Mouse (Mus musculus) lung, embryonic 14.5 days (tissue): ENCODE measurements around the gene Sox5. TPM values are rescaled to one million over a fixed set of nuclear protein-coding genes. Genes with fewer than 3 reads are reported as not detected.

ENCODE experiments used
- ATAC-seq: fragments of 200-750 bp; cut with Nextera tagmentation; 2 replicates; pipeline ENCODE4 v1.8.0; 2017; ENCODE audit warnings: mild to moderate bottlenecking, moderate TSS enrichment, moderate library complexity; ENCODE audit not compliant: insufficient read depth
- DNase-seq: peaks from one replicate; pipeline ENCODE4 v3.0.0-alpha.2; 2015
- H3K27ac ChIP-seq: fragments of 300-500 bp; sonication (generic); 2 replicates; pipeline ENCODE4 v1.5.1; 2014; ENCODE audit warnings: low read depth, mild to moderate bottlenecking, moderate library complexity
- H3K27me3 ChIP-seq: fragments of 300-500 bp; sonication (generic); 2 replicates; pipeline ENCODE4 v1.6.1; 2014; ENCODE audit warnings: low read length, control low read depth; ENCODE audit not compliant: insufficient read depth
- H3K36me3 ChIP-seq: fragments of 300-500 bp; sonication (generic); 2 replicates; pipeline ENCODE4 v1.6.1; 2014; ENCODE audit warnings: control low read depth; ENCODE audit not compliant: insufficient read depth
- H3K4me1 ChIP-seq: fragments of 300-500 bp; sonication (generic); 2 replicates; pipeline ENCODE4 v1.6.1; 2014; ENCODE audit warnings: antibody characterized with exemption, control low read depth; ENCODE audit not compliant: insufficient read depth
- H3K4me2 ChIP-seq: fragments of 300-500 bp; sonication (generic); 2 replicates; pipeline ENCODE4 v1.6.1; 2014; ENCODE audit warnings: mild to moderate bottlenecking
- H3K4me3 ChIP-seq: fragments of 300-500 bp; sonication (generic); 2 replicates; pipeline ENCODE4 v1.5.1; 2014; ENCODE audit warnings: low read depth, low read length
- H3K9ac ChIP-seq: fragments of 300-500 bp; sonication (generic); 2 replicates; pipeline ENCODE4 v1.6.1; 2014
- H3K9me3 ChIP-seq: fragments of 300-500 bp; sonication (generic); 2 replicates; pipeline ENCODE4 v1.6.1; 2016; ENCODE audit warnings: low read depth, low read length, control low read depth
- CTCF ChIP-seq: IDR thresholded peaks from 2 replicates; pipeline ENCODE4 v1.5.1; 2016; ENCODE audit warnings: antibody characterized with exemption, low read depth
- WGBS: fragments of 180-500 bp; shearing (Covaris S2); extraction: QIAGEN DNeasy Blood & Tissue Kit; methylation state at CpG from one replicate; pipeline ENCODE4 v1.1.7; 2014; 5-methylcytosine and 5-hydroxymethylcytosine counted together
- polyA plus RNA-seq: library from polyadenylated mRNA; unstranded; fragments of >200 nt; fragmentation: Nextera tagmentation; extraction: Ambion mirVana; gene quantifications from 2 replicates; pipeline ENCODE4 v1.2.1, GENCODE M21; 2014

Sox5 gene
- polyA plus RNA-seq, 1 experiment from 2014 or later = 21.3 TPM

- no peaks in the 10 kb centered on the region for H3K4me1 ChIP-seq
- no peaks in the 10 kb centered on the region for H3K36me3 ChIP-seq
- no peaks in the 10 kb centered on the region for H3K27me3 ChIP-seq
- no peaks in the 10 kb centered on the region; the same call in 1 of the 2 replicates for H3K9me3 ChIP-seq
- no peak overlapping the region for H3K4me2 ChIP-seq
- H3K9ac ChIP-seq = no peak overlapping the region
- no peak overlapping the region for H3K4me3 ChIP-seq
- WGBS = 72% methylated on average over 16 of the region's 16 CpGs
- DNase-seq (no peak), ATAC-seq (no peak)
- no peak for TF ChIP-seq CTCF
- no peak overlapping the region for H3K27ac ChIP-seq
Observed at GRCm38 (mm10) chr6:144477287-144478064, 304.3 kb downstream of the Sox5 start.

- no peak for TF ChIP-seq CTCF
- Histone ChIP-seq H3K4me1 (no peaks in the 10 kb centered on the region), H3K27me3 (no peaks in the 10 kb centered on the region), H3K9me3 (no peaks in the 10 kb centered on the region; the same call in 1 of the 2 replicates), H3K36me3 (no peaks in the 10 kb centered on the region), H3K9ac (no peak overlapping the region), H3K27ac (no peak overlapping the region), H3K4me2 (no peak overlapping the region), H3K4me3 (no peak overlapping the region)
- WGBS = 81% methylated on average over 7 of the region's 7 CpGs
- ATAC-seq (no peak), DNase-seq (no peak)
Observed at GRCm38 (mm10) chr6:144473437-144473836, 308.3 kb downstream of the Sox5 start.

- Histone ChIP-seq H3K27ac (no peak overlapping the region), H3K4me2 (no peak overlapping the region), H3K4me3 (no peak overlapping the region), H3K36me3 (no peaks in the 10 kb centered on the region), H3K27me3 (no peaks in the 10 kb centered on the region), H3K9ac (no peak overlapping the region), H3K4me1 (no peaks in the 10 kb centered on the region), H3K9me3 (no peaks in the 10 kb centered on the region; the same call in 1 of the 2 replicates)
- ATAC-seq (no peak), DNase-seq (no peak)
- WGBS = 39% methylated on average over 14 of the region's 14 CpGs
- TF ChIP-seq CTCF = no peak
Observed at GRCm38 (mm10) chr6:144472089-144472900, 309.5 kb downstream of the Sox5 start.

DNA sequence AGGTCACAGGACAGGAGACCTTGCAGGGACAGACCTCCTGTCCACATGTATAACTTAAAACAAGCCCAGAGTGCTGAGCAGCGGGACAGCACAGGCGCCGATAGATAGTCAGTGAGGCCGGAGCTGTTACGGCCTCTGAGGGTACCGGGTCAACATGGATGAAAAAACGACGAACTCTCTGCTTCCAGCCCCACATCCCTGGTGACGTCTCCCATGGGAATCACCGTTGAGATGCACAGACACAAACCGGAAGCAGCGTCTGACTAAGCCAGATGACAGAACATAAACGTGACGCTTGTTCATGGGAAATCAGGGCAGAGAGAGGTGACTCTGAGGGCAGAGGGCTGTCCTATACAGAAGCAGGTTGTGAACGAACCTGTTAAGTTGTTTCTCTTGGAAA, 315.1 kb downstream of the Sox5 start:
- WGBS = 51% methylated on average over 15 of the region's 15 CpGs
- Histone ChIP-seq H3K27ac (no peak overlapping the region), H3K4me1 (no peaks in the 10 kb centered on the region), H3K9me3 (no peaks in the 10 kb centered on the region), H3K36me3 (no peaks in the 10 kb centered on the region), H3K4me3 (no peak overlapping the region), H3K27me3 (no peaks in the 10 kb centered on the region), H3K4me2 (no peak overlapping the region), H3K9ac (no peak overlapping the region)
- ATAC-seq = no peak
- TF ChIP-seq CTCF = no peak
- DNase-seq = peak; percentile 19

DNA sequence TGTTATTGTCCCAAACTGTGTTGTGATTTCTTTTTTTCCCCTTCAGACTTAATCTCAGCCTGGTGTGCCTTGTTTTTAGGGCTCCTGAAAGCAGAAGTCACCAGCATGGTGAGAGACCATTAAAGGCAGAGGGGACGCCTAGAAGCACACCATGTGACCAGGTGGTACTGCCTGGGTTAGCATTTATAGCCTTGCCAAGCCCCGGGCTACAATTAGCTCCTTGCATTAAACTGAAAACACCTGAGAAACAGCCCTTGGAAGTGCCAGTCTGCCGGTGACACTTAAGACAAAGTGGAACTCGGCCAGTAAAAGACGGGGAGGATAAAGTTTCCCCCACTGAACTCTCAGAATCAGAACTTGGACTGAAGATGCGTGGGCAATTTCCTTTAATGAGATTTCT, 318.1 kb downstream of the Sox5 start:
- no peak for DNase-seq
- ATAC-seq = no peak

DNA sequence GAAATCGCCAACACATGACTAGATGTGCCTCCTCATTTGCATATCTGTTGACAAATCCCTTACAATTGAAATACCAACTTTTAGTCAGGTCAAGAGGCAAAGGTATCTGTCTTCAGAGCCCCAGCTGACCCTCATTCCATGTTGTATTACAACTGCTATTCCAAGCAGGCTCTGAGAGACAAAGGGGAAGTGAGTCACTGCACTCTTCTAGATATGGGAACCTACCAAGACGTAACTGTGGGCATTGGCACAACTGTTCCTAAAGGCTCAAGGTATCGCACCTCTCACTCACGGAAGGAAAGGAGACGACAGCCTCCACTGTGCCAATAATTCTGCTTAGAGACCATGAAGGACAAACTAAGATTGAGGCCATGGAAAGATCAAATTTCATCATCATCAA, 318.5 kb downstream of the Sox5 start:
- no peaks in the 10 kb centered on the region for H3K27me3 ChIP-seq
- no peaks in the 10 kb centered on the region for H3K9me3 ChIP-seq
- H3K4me3 ChIP-seq = no peak overlapping the region
- DNase-seq (no peak), ATAC-seq (no peak)
- no peaks in the 10 kb centered on the region for H3K4me1 ChIP-seq
- 88% methylated on average over 5 of the region's 5 CpGs for WGBS
- no peak overlapping the region for H3K27ac ChIP-seq
- no peak overlapping the region for H3K4me2 ChIP-seq
- H3K36me3 ChIP-seq = no peaks in the 10 kb centered on the region
- no peak overlapping the region for H3K9ac ChIP-seq
- no peak for TF ChIP-seq CTCF

More for the DNA sequence above, 318.1 kb downstream of the Sox5 start:
- H3K27me3 ChIP-seq = no peaks in the 10 kb centered on the region
- H3K9ac ChIP-seq = no peak overlapping the region
- H3K4me3 ChIP-seq = no peak overlapping the region
- H3K27ac ChIP-seq = no peak overlapping the region
- H3K4me2 ChIP-seq = no peak overlapping the region
- no peaks in the 10 kb centered on the region for H3K9me3 ChIP-seq
- H3K36me3 ChIP-seq = no peaks in the 10 kb centered on the region
- no peaks in the 10 kb centered on the region for H3K4me1 ChIP-seq
- TF ChIP-seq CTCF = no peak
- WGBS = 82% methylated on average over 6 of the region's 6 CpGs

GRCm38 (mm10) chr6:144459486-144459885, 322.3 kb downstream of the Sox5 start:
- H3K27me3 ChIP-seq = no peaks in the 10 kb centered on the region
- 89% methylated on average over 8 of the region's 8 CpGs for WGBS
- no peak for ATAC-seq

More at GRCm38 (mm10) chr6:144459486-144459885, 322.3 kb downstream of the Sox5 start:
- no peak overlapping the region for H3K4me3 ChIP-seq
- H3K9me3 ChIP-seq = no peaks in the 10 kb centered on the region
- no peaks in the 10 kb centered on the region for H3K36me3 ChIP-seq
- no peak for TF ChIP-seq CTCF
- no peaks in the 10 kb centered on the region for H3K4me1 ChIP-seq
- no peak for DNase-seq
- H3K4me2 ChIP-seq = no peak overlapping the region
- H3K27ac ChIP-seq = no peak overlapping the region
- no peak overlapping the region for H3K9ac ChIP-seq
